Mouse (Mus musculus): Measurements from ENCODE around the gene Lhx5. TPM values are rescaled to one million over a fixed set of nuclear protein-coding genes. Genes with fewer than 3 reads are reported as not detected.

The Lhx5 gene
- 27.0 and 30.3 TPM in 2 replicates for total RNA-seq (2014; rRNA removed)
- 13.9 and 14.7 TPM in 2 replicates for polyA plus RNA-seq (2015; fragmentation: Nextera tagmentation; extraction: Ambion mirVana)

- ATAC-seq (ENCODE audit: low FRiP score): 0 out of 2 replicates have a peak, but pooled peaks have one; percentile 40
- no peaks in the 10 kb centered on the region for H3K9me3 ChIP-seq (ENCODE audit: low read length)
Observed at GRCm38 (mm10) chr5:120431649-120432485, at the start of gene Lhx5. Gene Lhx5 (plus strand): TSS chr5:120431699.

GRCm38 (mm10) chr5:120386361-120386760, 45.1 kb upstream of the Lhx5 start:
- TF ChIP-seq CTCF (IDR thresholded peaks at IDR 0.05): no peak

More at GRCm38 (mm10) chr5:120431649-120432485, at the start of gene Lhx5:
- Histone ChIP-seq H3K9ac (replicated peaks; ENCODE audit: low read length, poor library complexity, severe bottlenecking) (peak within 1 kb of the TSS; percentile 71), H3K4me3 (ENCODE audit: low read depth, low read length) (peak within 1 kb of the TSS; percentile 51), H3K4me1 (ENCODE audit: insufficient read depth, low read length) (no peaks in the 10 kb centered on the region), H3K27me3 (ENCODE audit: insufficient read depth, low read length) (peaks cover 48% of the 10 kb centered on the region), H3K27ac (ENCODE audit: low read depth, low read length) (peak within 1 kb of the TSS; percentile 79), H3K4me2 (ENCODE audit: low read depth, low read length, poor library complexity, severe bottlenecking) (peak within 1 kb of the TSS; percentile 54), H3K36me3 (ENCODE audit: insufficient read depth, low read length) (no peaks in the 10 kb centered on the region)
- under 1% methylated on average over 69 of the region's 69 CpGs for WGBS
- peak; percentile 80 for DNase-seq (ENCODE audit: low spot score)
- no peak for TF ChIP-seq CTCF (IDR thresholded peaks at IDR 0.05)

GRCm38 (mm10) chr5:120388765-120389164, 42.7 kb upstream of the Lhx5 start:
- no peak for ATAC-seq (ENCODE audit: low FRiP score)
- 42% methylated on average over 9 of the region's 9 CpGs for WGBS
- no peaks in the 10 kb centered on the region for H3K27me3 ChIP-seq (ENCODE audit: insufficient read depth, low read length)
- H3K36me3 ChIP-seq (ENCODE audit: insufficient read depth, low read length): no peaks in the 10 kb centered on the region
- TF ChIP-seq CTCF (IDR thresholded peaks at IDR 0.05): no peak
- no peak overlapping the region for H3K27ac ChIP-seq (ENCODE audit: low read depth, low read length)
- H3K4me3 ChIP-seq (ENCODE audit: low read depth, low read length): no peak overlapping the region
- H3K4me1 ChIP-seq (ENCODE audit: insufficient read depth, low read length): 0 out of 2 replicates have a peak, but pooled peaks cover under 1% of the 10 kb centered on the region
- H3K9me3 ChIP-seq (ENCODE audit: low read length): no peaks in the 10 kb centered on the region
- H3K4me2 ChIP-seq (ENCODE audit: low read depth, low read length, poor library complexity, severe bottlenecking): no peak overlapping the region
- H3K9ac ChIP-seq (replicated peaks; ENCODE audit: low read length, poor library complexity, severe bottlenecking): no peak overlapping the region
- DNase-seq (ENCODE audit: low spot score): no peak

More at GRCm38 (mm10) chr5:120386361-120386760, 45.1 kb upstream of the Lhx5 start:
- peak; percentile 30 for DNase-seq (ENCODE audit: low spot score)
- Histone ChIP-seq H3K9me3 (ENCODE audit: low read length) (no peaks in the 10 kb centered on the region), H3K4me3 (ENCODE audit: low read depth, low read length) (no peak overlapping the region), H3K36me3 (ENCODE audit: insufficient read depth, low read length) (no peaks in the 10 kb centered on the region), H3K4me1 (ENCODE audit: insufficient read depth, low read length) (no peaks in the 10 kb centered on the region), H3K27ac (ENCODE audit: low read depth, low read length) (no peak overlapping the region), H3K4me2 (ENCODE audit: low read depth, low read length, poor library complexity, severe bottlenecking) (no peak overlapping the region), H3K27me3 (ENCODE audit: insufficient read depth, low read length) (no peaks in the 10 kb centered on the region), H3K9ac (replicated peaks; ENCODE audit: low read length, poor library complexity, severe bottlenecking) (no peak overlapping the region)
- 83% methylated on average over 4 of the region's 4 CpGs for WGBS
- ATAC-seq (ENCODE audit: low FRiP score): no peak

GRCm38 (mm10) chr5:120389973-120390372, 41.5 kb upstream of the Lhx5 start:
- Histone ChIP-seq H3K36me3 (ENCODE audit: insufficient read depth, low read length) (no peaks in the 10 kb centered on the region), H3K4me2 (ENCODE audit: low read depth, low read length, poor library complexity, severe bottlenecking) (no peak overlapping the region), H3K9ac (replicated peaks; ENCODE audit: low read length, poor library complexity, severe bottlenecking) (no peak overlapping the region), H3K4me3 (ENCODE audit: low read depth, low read length) (no peak overlapping the region), H3K4me1 (ENCODE audit: insufficient read depth, low read length) (peaks cover 5% of the 10 kb centered on the region; the same call in 1 of the 2 replicates), H3K27ac (ENCODE audit: low read depth, low read length) (no peak overlapping the region), H3K9me3 (ENCODE audit: low read length) (no peaks in the 10 kb centered on the region), H3K27me3 (ENCODE audit: insufficient read depth, low read length) (no peaks in the 10 kb centered on the region)
- 61% methylated on average over 2 of the region's 2 CpGs for WGBS
- DNase-seq (ENCODE audit: low spot score) (peak; percentile 55), ATAC-seq (ENCODE audit: low FRiP score) (no peak)
- no peak for TF ChIP-seq CTCF (IDR thresholded peaks at IDR 0.05)

- Histone ChIP-seq H3K9ac (replicated peaks; ENCODE audit: low read length, poor library complexity, severe bottlenecking) (no peak overlapping the region), H3K36me3 (ENCODE audit: insufficient read depth, low read length) (no peaks in the 10 kb centered on the region), H3K27ac (ENCODE audit: low read depth, low read length) (no peak overlapping the region), H3K4me3 (ENCODE audit: low read depth, low read length) (no peak overlapping the region), H3K9me3 (ENCODE audit: low read length) (no peaks in the 10 kb centered on the region), H3K4me2 (ENCODE audit: low read depth, low read length, poor library complexity, severe bottlenecking) (no peak overlapping the region), H3K4me1 (ENCODE audit: insufficient read depth, low read length) (peaks cover 10% of the 10 kb centered on the region; the same call in 1 of the 2 replicates), H3K27me3 (ENCODE audit: insufficient read depth, low read length) (no peaks in the 10 kb centered on the region)
- WGBS: 18% methylated on average over 22 of the region's 25 CpGs
- ATAC-seq (ENCODE audit: low FRiP score) (no peak), DNase-seq (ENCODE audit: low spot score) (no peak)
- no peak for TF ChIP-seq CTCF (IDR thresholded peaks at IDR 0.05)
Observed at GRCm38 (mm10) chr5:120393871-120394667, 37.4 kb upstream of the Lhx5 start.

All from midbrain, postnatal 0 days (tissue).